Mouse (Mus musculus) erythroblast, embryonic 14.5 days (primary cell): Measurements from ENCODE around the gene Pik3r2.

Experiments used
- GATA1 ChIP-seq: IDR thresholded peaks from 2 replicates; pipeline ENCODE4 v1.6.1; 2012; ENCODE audit warnings: low read length, inconsistent platforms, mixed read lengths
- TAL1 ChIP-seq: IDR thresholded peaks from 3 replicates; pipeline ENCODE4 v1.6.1; 2012; ENCODE audit warnings: low read length, inconsistent platforms, mixed read lengths

DNA sequence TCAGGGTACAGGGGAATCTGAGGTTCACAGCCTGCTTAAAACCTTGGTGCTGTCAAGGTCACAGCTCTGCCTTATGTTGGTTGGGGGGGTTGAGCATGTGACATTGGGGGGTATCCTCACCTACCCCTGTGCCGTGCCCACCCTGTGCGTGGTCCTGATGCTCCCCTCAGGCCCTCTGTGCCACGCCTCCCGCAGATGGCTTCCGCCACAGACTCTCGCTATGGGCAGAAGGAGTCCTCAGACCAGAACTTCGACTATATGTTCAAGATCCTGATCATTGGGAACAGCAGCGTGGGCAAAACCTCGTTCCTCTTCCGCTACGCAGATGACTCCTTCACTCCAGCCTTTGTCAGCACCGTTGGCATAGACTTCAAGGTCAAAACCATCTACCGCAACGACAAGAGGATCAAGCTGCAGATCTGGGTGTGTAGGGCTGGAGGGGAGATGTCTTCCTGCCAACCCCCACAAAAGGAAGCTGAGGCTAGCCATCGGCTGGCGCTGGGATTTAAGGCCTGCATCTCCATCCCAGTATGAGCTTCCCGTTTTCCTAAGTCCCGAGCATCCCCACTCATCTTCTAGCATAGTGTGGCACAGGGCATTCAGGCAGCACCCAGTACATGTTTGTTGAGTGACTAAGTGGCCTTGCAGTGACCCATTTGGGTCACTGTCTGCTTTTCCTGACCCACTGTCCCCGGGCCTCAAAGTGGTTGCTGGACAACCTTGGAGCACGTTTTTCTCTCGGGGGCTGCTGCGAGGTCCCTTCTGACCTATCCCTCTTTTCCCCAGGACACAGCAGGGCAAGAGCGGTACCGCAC, 20.6 kb downstream of the Pik3r2 start:
- TF ChIP-seq TAL1 (no peak), GATA1 (no peak)
